Mouse (Mus musculus): ENCODE results near the gene Thy1.

GRCm38 (mm10) chr9:44085741-44086665 lies 42.8 kb downstream of the Thy1 start:
- TF ChIP-seq USF1 (IDR thresholded peaks at IDR 0.05; ENCODE audit: low read depth) (no peak), POLR2A (IDR thresholded peaks at IDR 0.05; ENCODE audit: insufficient read length, low read depth) (no peak), E2F4 (IDR thresholded peaks at IDR 0.05; ENCODE audit: insufficient read depth) (no peak), MYOG (IDR thresholded peaks at IDR 0.05; ENCODE audit: control insufficient read depth in 1 of 3, insufficient read depth in 1 of 3, insufficient read length in 2 of 3, low read depth in 2 of 3) (no peak), MYOD1 (IDR thresholded peaks at IDR 0.05; ENCODE audit: control insufficient read depth in 1 of 3, insufficient read length in 2 of 3, low read depth in 2 of 3) (no peak), SRF (IDR thresholded peaks at IDR 0.05; ENCODE audit: control insufficient read depth, insufficient read length, low read depth) (no peak), POLR2AphosphoS2 (IDR thresholded peaks at IDR 0.05; ENCODE audit: insufficient read length, low read depth) (no peak), MAX (IDR thresholded peaks at IDR 0.05; ENCODE audit: low read depth) (no peak)
